Mouse (Mus musculus) adrenal gland, postnatal 4 days (tissue): ENCODE data around the gene Rnf157. TPM values are rescaled to one million over a fixed set of nuclear protein-coding genes. Genes with fewer than 3 reads are reported as not detected.

ENCODE experiments used
- DNase-seq, 2 experiments: peaks; one replicate each; pipeline ENCODE4 v3.0.0; 2021 to 2022; ENCODE audit warnings: low spot score in 2 of 2, mixed read lengths in 2 of 2
- total RNA-seq, 2 experiments: library from RNA; stranded (reverse); gene quantifications; 2 replicates each; pipeline ENCODE4 v1.2.3; 2021

The Rnf157 gene
- total RNA-seq, 2 experiments from 2014 or later = 20.0 to 22.0 TPM

DNA sequence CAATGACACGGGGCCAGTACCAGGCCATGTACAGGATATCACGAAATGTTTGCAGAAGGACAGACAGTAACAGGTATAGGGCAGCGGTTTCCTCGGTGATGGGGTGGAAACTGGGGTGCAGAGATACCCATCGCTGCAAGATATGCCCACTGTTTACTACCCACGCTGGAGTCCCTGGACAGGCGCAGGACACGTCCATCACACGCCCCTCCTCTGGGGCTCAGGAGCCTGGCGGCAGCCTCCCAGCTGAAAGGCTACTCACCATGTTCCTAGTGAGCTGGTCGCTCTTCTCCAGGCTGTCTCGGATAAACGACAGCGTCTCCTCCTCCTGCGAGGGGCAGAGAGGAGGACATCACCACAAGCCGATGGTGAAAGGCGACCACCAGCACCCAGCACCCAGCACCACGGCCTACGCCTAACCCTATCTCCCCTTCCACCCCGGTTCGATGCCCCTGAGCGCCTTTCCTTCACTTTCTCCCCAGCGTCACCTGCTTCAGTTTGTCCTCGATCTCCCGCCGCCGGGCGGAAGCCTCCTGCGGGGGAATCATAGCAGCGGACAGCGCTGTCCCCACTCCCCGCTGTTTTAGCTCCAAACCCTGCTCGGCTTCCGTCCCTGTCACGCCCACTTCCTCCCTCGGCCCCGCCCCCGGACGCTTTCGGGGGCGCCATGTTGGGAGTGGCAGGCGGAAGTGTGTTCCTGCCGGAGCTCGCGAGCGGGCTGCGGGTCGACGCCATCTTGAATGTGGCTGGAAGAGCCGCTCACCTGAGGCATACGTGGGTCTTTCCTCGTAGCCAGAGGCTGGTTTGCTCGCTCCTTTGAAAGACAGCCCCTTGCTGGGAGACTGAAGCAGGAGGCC lies 106.5 kb downstream of the Rnf157 start:
- DNase-seq = peak; percentile 86 to 90

DNA sequence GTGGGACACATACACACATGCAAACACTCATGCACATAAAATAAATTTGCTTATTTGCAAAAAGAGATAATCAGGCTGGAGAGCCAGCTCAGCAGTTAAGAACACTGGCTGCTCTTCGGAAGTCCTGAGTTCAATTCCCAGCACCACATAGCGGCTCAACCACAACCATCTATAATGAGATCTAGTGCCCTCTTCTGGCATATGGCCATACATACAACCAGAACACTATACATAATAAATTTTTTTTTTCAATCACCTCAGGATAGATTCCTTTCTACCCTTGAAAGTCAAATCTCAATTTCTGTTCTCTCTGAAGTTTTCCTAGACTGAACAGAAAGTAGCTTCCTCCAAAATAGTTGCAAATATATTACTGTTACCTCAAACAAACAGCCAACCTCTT lies 107.4 kb downstream of the Rnf157 start:
- no peak for DNase-seq

DNA sequence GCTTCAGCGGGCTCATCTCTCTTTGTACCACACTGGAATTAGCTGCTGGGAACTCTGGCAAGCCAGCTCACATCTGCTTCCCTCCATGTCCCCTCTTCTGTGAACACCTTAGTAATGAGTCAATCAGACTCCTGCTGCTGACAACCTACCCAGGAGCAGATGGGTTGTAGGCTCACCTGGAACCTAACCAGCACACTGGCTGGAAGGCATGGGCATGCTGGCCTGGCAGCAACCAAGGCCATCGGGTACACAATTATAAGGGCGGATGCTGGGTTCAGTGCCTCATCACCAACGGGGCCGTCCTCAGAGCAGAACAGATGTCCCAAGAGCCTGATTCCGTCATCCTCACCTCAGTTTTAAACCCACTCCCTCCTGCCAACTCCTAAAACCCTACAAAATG lies 114.2 kb downstream of the Rnf157 start:
- no peak for DNase-seq

DNA sequence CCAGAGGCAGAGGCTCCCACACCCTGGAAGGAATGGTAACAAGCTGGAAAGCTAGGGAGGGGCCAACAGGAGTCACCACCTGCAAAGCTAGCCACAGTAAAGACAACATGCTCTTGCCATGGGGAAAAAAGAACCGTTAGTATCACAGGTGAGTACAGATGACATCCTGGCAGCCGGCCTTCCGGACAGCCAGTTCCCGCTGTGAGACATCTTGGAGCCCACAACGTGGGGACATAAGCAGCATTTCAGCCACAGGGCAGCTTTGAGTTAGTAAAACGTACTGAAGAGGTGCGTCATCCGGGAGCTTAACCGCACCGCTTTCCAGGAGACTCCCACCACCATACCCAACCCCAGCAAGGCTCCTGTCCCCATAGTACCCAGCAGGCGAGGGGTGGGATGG lies 114.6 kb downstream of the Rnf157 start:
- no peak for DNase-seq

DNA sequence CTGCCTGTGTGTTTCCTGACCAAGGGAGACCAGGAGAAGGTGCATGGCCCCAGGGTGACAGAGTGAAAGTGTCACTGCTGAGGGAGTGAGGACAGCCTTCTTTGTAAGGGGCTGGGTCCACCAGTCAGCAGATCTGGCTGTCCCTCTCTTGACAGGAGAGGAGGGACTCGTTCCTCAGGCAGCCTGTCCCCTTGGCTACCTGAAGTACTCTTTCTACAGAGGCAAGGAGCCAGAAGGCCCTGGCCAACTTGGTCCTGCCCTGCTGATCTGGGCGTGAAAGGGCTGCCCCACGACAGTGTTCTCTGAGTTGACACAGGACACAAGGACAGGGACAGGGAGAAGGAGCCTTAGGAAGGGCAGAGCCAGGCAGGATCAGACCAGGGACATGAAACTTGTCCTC lies 115.8 kb downstream of the Rnf157 start:
- no peak for DNase-seq

DNA sequence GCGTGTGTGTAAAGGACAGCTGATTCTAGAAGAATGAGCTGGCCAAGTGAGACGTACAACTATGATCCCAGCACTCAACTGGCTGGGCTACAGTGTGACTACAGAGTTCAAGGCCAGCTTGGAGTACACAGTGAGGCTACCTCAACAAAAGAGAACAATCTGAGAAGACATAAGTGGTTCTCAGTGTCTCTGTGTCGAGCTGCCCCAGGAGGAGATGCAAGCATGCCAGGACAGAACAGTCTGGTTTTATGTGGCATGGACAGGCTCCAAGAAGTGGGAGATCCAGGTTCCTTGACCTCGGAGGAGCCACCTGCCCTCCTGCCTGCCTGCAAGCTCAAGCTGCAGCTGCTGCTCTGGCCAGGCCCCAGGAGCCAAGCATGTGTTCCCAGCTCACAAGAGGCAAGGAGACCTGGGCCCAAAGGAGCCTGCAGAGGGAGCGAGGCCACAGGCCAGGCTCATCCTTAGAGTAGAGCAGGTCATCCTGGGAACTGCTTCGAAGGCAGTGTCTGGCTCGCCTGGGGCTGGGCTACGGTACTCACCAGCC lies 116.6 kb downstream of the Rnf157 start:
- no peak for DNase-seq

DNA sequence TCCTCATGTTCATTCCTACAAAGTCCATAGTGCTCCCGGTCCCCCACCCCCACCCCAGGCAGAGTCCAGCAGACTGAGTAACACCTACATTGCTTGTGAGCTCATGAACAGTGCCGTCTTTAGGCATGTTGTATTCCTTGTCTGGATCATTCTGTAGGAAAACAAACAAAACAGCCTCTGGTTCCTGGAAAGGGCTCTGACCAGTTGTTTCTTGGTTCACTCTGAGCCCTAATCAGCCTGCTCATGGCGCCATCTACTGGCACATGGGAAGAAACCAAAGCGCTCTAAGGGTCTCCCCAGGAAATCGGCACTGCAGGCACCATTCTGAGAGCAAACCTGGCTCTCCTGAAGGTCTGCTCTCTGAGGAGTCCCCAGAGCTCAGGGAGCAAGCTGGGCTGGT lies 118.5 kb downstream of the Rnf157 start:
- DNase-seq = peak in 1 of 2 experiments; percentile 35

DNA sequence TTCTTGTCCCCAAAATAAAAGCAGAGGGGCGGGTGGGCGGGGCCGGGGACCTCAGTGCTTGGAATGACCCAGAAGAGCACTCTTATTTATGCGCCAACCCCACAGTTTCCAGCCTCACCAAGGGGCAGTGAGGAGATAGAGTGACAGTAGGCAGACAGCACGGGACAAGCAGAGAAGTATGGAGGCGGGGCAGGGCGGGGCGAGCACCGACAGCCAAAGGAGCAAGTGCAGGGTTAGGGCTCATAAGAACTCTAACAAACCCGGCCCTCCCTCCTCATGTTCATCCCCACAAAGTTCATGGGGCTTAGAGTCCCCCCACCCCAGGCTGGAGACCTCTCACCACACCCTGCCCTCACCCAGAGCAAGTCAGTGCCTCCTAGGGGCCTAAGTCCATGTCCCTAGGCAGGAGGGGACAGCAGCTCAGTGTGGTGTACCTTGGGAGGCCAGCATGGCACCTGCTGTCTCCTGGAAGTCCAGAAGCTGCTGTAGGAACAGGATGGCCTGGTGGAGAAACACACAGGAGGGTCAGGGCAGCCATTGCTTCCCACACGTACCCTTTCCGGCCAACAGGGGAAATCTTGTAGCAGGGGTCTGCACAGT lies 119.2 kb downstream of the Rnf157 start:
- DNase-seq = no peak

DNA sequence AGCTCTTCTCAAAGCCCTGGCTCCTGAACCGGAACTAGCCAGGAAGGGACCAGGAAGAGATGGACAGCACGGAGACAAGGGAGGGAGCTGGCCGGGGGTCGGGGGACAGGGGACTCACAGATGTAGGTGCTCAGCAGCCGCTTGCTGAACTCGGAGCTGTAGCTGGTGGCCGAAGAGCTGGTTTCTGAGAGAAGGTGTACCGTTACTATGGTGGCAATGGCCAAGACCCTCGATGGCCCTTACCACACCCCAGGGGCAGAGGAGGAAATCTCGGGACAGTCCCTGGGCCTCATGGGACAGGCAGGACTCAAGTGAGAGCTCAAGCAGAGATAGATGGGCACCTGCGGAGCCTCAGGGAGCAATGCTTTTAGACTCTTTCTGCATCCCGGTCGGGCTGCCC lies 120.4 kb downstream of the Rnf157 start:
- no peak for DNase-seq

DNA sequence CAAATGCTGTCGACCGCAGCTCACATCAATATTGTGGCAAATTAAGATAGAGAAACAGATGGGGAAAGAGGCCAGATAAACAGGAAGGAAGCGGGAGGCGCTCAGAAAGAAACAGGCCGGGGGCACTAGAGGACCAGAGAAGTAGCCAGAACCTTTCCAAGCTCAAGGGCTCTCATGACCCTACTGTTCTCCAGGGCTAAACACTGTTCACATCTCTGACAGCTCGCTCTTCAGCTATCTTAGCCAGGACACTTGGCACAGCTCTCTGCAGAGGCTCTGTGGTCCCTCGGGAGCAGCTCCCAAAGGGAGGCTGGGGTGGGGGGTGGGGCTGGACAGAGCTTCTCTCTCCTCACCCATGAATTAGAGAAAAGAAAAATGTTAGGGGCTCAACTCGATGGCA lies 122.3 kb downstream of the Rnf157 start:
- no peak for DNase-seq

DNA sequence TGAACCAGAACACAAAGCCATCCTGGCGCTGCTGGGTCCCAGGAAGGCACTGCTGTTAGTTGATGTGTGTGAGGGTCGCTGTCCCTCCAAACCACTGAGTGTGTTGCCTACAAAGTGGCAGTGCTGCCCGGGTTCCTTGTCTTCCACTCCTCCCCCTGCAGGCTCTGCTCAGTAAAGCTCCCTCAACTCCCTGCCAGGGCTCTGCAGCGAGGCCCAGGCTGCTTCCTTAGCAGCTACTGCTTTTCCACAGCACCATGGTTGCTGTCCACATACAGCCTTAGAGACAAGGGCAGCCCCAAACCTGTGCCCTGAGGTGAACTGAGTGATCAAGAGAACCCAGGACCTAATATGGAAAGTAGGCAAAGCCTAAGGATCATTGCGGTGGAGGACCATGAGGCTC lies 125.5 kb downstream of the Rnf157 start:
- no peak for DNase-seq

Other genes starting within 250 kb of the Rnf157 start
- gene Fbf1, start 244.9 kb downstream of the Rnf157 start, total RNA-seq = 10 to 100 TPM; 57.7 to 63.5 TPM
- gene Ten1, start 214.2 kb downstream of the Rnf157 start, total RNA-seq = 10 to 100 TPM; 31.6 to 32.9 TPM
- 100 to 1,000 TPM; 100 to 111 TPM for gene Acox1, start 214.0 kb downstream of the Rnf157 start, total RNA-seq
- 1 to 10 TPM; 2.2 to 4.3 TPM for gene Evpl, start 175.0 kb downstream of the Rnf157 start, total RNA-seq
- gene Srp68, start 138.8 kb downstream of the Rnf157 start, total RNA-seq = 10 to 100 TPM; 79.7 to 81.2 TPM
- under 1 TPM; 0.20 to 0.28 TPM for gene Galr2, start 132.1 kb downstream of the Rnf157 start, total RNA-seq
- gene Exoc7, start 105.8 kb downstream of the Rnf157 start, total RNA-seq = 10 to 100 TPM; 80.2 to 88.5 TPM
- gene Foxj1, start 77.6 kb downstream of the Rnf157 start, total RNA-seq = under 1 TPM; 0.37 to 0.90 TPM
- gene Ubald2, start 21.1 kb upstream of the Rnf157 start, total RNA-seq = 10 to 100 TPM; 62.1 to 63.9 TPM
- under 1 TPM in 1 of 2 experiments, not detected in 1; 0.14 TPM for gene Qrich2, start 53.2 kb upstream of the Rnf157 start, total RNA-seq
- gene Prpsap1, start 81.2 kb upstream of the Rnf157 start, total RNA-seq = 100 to 1,000 TPM in 1 of 2 experiments, 10 to 100 TPM in 1; 95.7 to 103 TPM
- 1 to 10 TPM; 5.3 to 6.0 TPM for gene Sphk1, start 117.9 kb upstream of the Rnf157 start, total RNA-seq
- 10 to 100 TPM; 32.6 to 39.0 TPM for gene Ube2o, start 168.4 kb upstream of the Rnf157 start, total RNA-seq
- not detected for gene Aanat, start 173.4 kb upstream of the Rnf157 start, total RNA-seq
- 10 to 100 TPM; 18.0 TPM for gene Rhbdf2, start 214.0 kb upstream of the Rnf157 start, total RNA-seq
- 1 to 10 TPM; 5.2 to 5.5 TPM for gene Prcd, start 240.5 kb upstream of the Rnf157 start, total RNA-seq
- gene Cygb, start 241.3 kb upstream of the Rnf157 start, total RNA-seq = 10 to 100 TPM; 39.7 to 43.6 TPM